Mouse (Mus musculus) adipocyte (in vitro differentiated cells): ENCODE results near the gene Gtf2h2.
"Not testable (repeated sequence)": the region's sequence is repeated elsewhere in the genome, so short reads cannot be mapped to it uniquely, and the experiment has no call there.

ENCODE experiments used
- DNase-seq: peaks from one replicate; pipeline ENCODE4 v3.0.0-alpha.2; 2016; ENCODE audit warnings: low spot score

Gtf2h2 gene

DNA sequence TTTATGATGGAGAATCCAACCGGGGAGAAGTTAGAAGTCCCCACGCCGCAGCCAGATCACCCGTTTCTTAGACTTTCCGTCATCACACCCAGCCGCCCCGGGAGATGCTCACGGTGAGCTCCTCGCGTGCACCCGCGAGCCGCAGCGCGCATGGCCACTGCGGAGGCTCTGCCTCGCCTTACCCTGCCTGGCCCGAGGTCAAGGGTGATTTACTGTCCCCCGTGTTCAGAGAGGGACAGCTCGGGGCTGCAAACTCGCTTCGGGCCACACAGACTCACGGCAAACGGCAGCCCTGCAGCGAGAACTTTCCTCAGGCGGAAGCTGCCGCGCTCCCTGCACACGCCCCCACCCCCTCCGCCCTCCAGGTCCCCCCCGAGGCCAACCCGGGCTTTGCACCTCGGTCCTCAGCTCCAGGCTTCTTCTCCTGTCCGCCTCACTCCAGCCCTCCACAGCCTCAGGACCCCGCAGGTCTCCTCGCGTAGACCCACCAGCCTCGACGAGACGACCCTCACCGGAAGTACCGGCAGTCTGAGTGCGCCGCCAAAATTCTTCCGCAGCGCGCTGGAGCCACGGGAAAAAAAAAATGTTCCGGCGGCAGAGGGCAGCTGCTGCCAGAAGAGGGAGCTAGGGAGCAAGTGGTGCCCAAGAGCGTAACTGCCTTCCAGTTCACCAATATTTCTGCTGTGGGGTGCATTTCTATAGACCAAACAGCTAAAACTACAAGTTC lies at the start of gene Gtf2h2:
Gtf2h2 (minus strand) TSS at position 519 of the 727 bp plus-strand sequence.
- DNase-seq, result peak; percentile 83

DNA sequence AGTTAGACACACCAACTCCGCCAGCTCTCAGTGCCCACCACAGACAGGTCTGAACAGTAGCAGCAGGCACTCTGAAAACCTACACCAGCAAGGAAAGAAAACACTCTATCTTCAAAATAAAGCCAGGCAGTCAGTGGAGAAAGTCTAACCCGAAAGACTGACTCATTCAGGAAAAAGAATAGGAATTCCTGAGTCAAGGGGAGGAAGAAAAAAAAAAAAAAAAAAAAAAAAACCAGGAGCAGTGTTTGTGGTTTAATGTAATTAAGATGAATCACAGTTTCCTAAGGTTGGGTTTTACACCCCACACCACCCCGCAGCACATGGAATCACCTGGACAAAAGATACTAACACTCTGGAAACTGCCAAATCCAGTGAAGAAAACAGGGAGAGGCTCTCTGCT lies 43.8 kb upstream of the Gtf2h2 start:
- no peak for DNase-seq

DNA sequence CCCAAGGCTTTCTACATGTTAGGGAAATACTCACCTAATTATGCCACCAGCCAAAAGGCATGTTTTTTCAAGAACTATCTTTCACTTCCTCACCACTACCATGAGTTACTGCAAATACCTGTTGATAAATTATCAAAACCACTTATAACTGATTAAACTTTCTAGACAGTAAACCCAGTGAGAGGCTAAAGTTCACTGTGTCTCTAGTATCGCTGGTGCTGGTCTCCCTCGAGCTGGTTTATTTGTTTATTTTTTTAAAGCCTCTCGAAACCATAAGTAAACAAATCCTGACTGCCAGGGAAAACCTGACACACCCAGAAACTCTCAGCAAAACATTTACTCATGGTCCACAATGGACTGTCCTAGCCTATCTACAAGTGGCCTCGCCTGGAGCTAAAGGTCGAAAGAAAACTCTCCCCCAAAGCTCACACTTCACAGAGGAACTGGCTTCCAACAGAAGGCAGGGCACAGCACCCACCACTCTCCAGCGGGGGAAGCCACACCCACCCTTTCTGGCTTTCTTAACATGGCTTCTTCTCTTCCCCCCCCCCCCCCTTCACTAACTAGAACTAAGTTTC lies 40.5 kb upstream of the Gtf2h2 start:
- peak; percentile 10 for DNase-seq

- DNase-seq, result no peak
Observed at GRCm38 (mm10) chr13:100526649-100527038, 34.3 kb upstream of the Gtf2h2 start.

DNA sequence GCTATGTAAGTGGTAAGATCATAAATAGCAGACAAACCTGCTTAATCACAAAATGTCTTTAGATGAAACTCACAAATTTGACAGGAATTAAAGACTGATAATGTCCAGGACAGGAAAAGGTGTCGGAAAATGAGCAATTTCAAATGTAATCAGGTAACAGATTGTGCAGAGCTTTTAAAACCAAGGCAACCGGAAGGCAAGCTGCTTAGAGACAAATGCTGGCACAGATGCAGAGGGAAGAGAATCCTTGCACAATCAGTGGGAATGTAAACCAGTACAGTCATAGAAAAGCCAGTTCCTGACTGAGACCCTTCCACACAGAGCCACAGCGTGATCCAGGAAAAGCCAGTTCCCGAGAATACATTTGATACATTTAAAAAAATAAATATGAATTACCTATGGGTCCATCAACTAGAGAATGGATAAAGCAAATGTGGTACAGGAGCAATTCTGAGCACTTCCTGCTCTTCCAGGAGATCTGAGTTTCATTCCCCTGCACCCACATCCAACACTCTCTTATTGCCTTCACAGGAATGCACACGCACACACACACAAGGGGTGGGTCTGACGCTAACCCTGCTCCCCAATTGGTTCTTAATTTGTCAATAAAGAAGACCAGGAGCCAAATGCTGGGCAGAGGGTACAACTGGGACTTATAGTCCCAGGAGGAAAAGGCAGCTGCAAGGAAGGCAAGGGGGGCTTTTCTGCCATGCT lies 33.7 kb upstream of the Gtf2h2 start:
- peak; percentile 35 for DNase-seq

DNA sequence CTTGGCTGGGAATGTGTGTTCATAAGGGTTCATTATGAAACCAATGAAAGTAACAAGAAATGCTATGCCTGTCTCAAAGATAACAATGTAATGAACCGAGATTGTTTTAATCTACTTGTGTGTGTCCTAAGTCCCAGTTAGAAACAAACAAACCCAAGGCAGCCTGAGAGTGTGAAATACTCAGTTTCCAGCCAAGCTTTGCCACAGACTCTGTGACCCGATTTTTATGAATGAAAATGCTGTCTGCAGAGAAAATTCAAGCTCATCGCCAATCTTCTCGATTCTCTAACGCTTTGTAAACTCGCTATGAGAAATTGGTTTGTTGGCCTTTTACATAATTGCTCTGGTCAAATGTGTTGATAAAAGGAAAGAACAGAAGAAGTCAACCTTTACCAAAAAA lies 32.5 kb upstream of the Gtf2h2 start:
- peak; percentile 52 for DNase-seq

DNA sequence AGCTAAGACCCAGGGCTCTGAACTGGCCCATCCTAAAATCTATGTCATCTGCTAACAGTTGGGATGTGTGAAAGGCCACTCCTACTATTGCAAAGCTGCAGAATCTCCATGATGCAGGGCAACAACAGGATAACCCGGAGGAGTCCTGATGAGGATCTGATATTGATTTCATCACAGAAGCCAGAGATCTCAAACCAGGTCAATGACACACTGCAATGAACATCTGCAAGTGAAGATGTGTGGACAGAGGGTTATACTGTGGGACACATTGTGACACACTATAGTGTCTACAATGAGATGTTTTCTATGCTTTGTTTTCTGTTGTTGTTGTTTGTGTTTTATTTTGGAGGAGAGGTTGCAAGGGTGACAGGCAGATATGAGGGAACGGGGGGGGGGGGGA lies 31.3 kb upstream of the Gtf2h2 start:
- no peak for DNase-seq

DNA sequence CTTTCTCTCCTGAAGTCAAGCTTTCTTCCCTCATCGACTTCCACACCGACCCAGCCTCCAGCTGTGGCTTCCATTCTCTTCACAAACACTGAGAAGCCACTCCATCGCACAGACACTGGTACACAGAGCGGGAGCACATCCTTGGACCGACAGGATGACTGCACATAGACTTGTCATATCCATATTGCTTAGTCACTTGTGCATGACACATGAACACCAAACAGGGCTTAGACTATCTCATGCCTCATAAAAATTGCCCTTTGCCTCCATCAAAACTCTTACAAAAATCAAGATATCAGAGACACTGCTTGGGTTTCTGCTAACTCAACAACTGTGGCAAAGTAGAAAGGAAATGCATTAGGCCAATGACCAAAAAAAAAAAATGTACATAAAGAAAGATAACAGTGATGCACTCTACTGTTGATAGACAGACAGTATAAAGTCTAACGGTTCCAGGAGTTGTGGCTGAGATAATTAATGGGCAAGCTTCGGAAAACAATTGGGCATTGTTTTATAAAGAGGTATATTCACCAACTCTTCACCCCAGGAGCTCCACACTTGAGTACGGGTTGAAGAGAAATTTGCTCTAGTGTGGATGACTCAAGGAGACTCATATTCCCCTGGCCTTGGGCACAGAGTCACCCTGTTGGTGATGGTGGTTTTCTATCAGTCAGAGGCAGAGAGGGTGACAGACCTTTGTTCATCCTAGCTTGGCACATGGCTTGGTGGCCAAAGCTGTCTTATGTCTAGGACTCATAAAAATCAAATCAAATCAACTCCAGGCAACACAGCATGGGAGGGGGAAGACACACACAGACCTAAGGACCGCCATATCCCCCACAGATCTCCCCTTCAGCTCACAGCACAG lies 29.6 kb upstream of the Gtf2h2 start:
- no peak for DNase-seq

DNA sequence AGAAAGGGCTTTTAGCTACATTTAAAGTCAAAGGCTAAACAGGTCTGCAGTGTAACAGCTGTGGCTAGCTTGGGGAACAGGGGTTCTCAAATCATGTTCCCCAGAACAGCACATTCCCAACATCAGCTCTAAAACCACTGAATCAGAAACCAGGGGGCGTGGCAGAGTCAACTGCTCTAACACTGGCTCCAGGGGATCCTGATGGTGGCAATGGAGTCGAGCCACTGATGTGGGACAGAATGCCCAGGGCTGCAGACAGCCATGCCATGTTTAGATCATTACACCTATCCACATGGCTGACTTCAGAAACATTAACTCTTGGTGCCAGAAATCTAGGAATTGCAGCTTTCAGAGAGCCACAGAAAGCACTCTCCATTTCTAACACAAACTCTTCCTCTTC lies 26.8 kb upstream of the Gtf2h2 start:
- DNase-seq, result no peak

DNA sequence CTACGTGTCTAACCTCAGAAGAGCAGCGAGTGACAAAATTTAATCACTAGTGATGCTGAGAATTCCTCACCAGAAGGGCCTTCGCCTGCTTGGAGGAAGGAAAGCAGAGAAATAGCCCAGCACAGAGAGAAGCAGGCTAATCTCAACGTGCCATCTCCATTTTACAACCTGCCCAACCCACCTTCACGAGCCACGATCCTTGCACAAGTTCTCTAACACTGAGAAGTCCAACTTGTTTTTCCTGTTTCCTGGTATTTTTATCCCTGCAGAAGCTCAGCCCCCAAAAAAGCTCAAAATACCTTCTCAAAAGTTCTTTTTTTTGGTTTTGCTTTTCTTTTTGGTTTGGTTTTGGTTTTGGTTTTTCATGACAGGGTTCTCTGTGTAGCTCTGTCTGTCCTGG lies 25.8 kb upstream of the Gtf2h2 start:
- DNase-seq, result no peak

DNA sequence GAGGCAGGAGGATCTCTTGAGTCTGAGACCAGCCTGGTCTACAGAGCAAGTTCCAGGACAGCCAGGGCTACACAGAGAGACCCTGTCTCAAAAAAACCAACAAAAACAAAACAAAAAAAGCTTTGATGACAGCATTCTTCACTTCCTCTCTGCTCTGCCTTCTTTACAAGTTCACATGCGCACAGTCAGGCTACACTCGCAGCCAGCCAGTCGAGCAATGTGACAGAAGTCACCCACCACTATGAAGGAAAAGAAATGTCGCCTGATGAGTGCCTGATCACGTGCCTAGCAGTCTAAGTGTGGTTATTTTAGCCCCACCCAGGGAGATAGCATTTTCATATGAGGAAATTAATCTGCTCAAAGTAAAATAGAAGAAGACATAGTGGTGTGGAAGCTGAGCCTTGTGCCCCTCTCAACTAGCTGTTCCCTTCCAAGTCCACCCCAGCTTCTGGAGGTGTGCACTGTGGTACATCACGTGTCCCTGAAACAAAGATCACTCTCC lies 25.3 kb upstream of the Gtf2h2 start:
- DNase-seq, result no peak

- DNase-seq, result no peak
Observed at GRCm38 (mm10) chr13:100516213-100517105, 24.1 kb upstream of the Gtf2h2 start.

DNA sequence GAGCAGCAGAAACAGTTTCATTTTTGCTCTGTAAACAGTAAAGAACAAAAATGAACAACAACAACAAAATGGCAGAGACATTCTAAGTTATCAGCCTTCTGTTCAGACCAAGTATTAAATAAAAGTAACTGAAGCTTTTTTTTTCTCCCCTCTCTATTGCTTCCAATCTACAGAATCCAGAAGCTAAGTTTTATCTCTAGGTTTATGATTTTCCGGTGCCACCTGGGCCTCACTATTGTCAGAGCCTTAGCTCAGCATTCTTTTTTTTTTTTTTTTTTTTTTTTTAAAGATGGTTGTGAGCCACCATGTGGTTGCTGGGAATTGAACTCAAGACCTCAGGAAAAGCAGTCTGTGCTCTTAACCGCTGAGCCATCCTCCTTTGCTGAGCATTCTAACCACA lies 20.4 kb upstream of the Gtf2h2 start:
- no peak for DNase-seq

- DNase-seq, result no peak
Observed at GRCm38 (mm10) chr13:100511860-100512364, 19.5 kb upstream of the Gtf2h2 start.

DNA sequence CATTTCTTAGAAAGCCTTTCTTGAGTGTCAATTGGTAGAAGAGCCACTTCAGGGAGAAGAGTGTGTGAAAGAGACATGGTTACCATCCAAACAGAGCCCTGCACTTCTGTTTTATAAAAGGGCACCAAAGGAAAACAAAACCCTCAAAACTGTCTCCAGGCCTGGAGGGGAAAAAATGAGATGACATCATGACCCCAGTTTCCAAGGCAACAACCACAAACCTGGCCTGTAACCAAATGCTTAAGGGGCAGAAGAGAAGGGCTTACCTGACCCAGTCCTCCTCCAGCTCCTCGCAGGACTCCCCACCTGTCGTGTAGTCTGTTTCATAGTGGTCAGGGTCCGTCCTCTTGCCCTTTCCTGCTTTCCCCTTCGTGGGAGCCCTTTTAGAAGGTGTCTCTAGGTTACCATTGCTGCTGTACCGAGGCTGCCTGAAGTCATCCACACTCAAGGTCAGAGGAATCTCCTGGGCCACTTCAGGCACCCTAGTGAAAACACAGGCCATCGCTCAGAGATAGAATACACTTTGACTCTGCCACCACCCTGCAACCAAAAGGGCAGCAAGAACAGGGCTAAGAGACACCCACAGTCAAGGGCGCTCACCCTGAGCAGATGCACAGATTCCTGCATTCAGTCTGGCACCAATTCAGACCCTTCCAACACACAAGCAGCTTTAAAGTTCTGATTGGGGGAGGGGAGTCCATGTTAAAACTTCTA lies 18.9 kb upstream of the Gtf2h2 start:
- DNase-seq, result no peak

DNA sequence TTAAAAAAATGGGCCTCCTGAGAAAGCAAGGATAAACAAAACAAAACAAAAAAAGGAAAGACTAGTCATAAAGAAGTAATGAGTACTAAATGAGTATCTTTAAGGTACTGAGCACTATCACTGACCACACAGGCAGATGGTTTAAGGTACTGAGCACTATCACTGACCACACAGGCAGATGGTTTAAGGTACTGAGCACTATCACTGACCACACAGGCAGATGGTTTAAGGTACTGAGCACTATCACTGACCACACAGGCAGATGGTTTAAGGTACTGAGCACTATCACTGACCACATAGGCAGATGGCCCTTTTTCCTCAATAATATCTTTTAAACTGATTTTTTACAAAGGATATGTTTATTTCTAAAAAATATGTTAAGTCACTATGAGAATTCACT lies 7.2 kb upstream of the Gtf2h2 start:
- DNase-seq, result not testable (repeated sequence)

- no peak for DNase-seq
Observed at GRCm38 (mm10) chr13:100495337-100495736, 3.0 kb upstream of the Gtf2h2 start.

DNA sequence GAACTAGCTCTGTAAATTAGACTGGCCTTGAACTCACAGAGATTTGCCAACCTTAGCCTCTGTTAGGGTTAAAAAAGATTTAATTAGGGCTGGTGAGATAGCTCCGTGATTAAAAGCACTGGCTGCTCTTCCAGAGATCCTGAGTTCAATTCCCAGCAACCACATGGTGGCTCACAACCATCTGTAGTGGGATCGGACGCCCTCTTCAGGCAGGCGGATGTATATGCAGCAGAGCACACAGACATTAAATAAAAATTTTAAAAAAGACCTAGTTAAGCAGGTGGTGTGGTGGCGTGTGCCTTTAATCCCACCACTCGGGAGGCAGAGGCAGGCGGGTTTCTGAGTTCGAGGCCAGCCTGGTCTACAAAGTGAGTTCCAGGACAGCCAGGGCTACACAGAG lies 2.0 kb upstream of the Gtf2h2 start:
- DNase-seq, result not testable (repeated sequence)

DNA sequence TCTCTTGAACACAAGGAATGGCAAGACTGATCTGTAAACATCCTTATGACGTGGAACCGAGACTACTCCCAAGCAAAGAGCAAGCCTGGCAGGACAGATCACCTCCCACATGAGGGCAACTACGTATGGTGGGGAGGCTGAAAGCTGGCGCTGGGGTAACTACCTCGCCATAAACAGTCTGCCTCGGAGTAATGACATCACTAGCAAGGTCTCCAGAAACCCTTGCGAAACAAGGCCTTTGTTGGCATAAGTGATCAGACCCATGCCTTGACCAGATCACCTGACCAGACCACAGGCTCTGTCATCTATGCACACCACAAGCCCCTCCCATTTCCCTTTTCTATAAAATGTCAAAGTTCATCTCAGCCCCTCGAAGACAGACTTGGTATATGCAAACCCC lies 934 bp upstream of the Gtf2h2 start:
- peak; percentile 3 for DNase-seq

DNA sequence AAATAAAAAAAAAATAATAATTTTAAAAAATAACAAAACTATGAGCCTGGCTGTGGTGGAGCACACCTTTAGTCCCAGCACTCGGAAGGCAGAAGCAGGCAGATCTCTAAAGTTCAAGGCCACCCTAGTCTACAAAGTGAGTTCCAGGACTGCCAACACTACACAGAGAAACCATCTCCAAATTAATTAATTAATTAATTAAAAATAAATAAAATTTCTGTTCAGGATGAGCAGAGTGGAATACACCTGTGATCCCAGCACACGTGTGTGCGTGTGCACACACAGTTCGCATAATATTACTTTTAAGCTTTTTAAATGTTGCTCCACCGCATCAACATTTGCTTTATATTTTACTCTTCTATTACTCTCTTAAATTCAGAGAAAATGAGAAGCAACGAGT lies 756 bp downstream of the Gtf2h2 start:
- no peak for DNase-seq
